Mouse (Mus musculus) T-helper 1 cell (primary cell): ENCODE results near the gene Gls2.

Experiments used
- in situ Hi-C: fragments of 300-600 bp; cut with MboI, MseI; formaldehyde crosslinking; loops from one replicate; pipeline ENCODE4 v1.15.1; 2025; ENCODE audit warnings: high pct_unique_total_duplicates

Gls2 gene

GRCm38 (mm10) chr10:128231697-128232419, 37.6 kb downstream of the Gls2 start, which contains the start of gene Timeless:
Timeless (plus strand) TSS chr10:128232065.
- in situ Hi-C loops = no loop called here

GRCm38 (mm10) chr10:128232420-128232985, 38.2 kb downstream of the Gls2 start:
- in situ Hi-C loops = no loop called here

GRCm38 (mm10) chr10:128236321-128236720, 42.1 kb downstream of the Gls2 start:
- in situ Hi-C loops = no loop called here

- in situ Hi-C loops = no loop called here
Observed at GRCm38 (mm10) chr10:128237807-128238480, 43.7 kb downstream of the Gls2 start.

- in situ Hi-C loops = no loop called here
Observed at GRCm38 (mm10) chr10:128239140-128239539, 44.9 kb downstream of the Gls2 start.

GRCm38 (mm10) chr10:128240131-128240530, 45.9 kb downstream of the Gls2 start:
- in situ Hi-C loops = no loop called here

GRCm38 (mm10) chr10:128243252-128243651, 49.0 kb downstream of the Gls2 start:
- in situ Hi-C loops = no loop called here

GRCm38 (mm10) chr10:128244121-128244520, 49.9 kb downstream of the Gls2 start:
- in situ Hi-C loops = no loop called here

- in situ Hi-C loops = no loop called here
Observed at GRCm38 (mm10) chr10:128247020-128247732, 52.9 kb downstream of the Gls2 start.

GRCm38 (mm10) chr10:128250565-128250964, 56.3 kb downstream of the Gls2 start:
- in situ Hi-C loops = no loop called here

- in situ Hi-C loops = no loop called here
Observed at GRCm38 (mm10) chr10:128253677-128254255, 59.5 kb downstream of the Gls2 start, which contains the start of gene Apon. Apon (plus strand) TSS chr10:128254096.

- in situ Hi-C loops = no loop called here
Observed at GRCm38 (mm10) chr10:128255925-128256324, 61.7 kb downstream of the Gls2 start.

GRCm38 (mm10) chr10:128256328-128256727, 62.1 kb downstream of the Gls2 start:
- in situ Hi-C loops = no loop called here

- in situ Hi-C loops = no loop called here
Observed at GRCm38 (mm10) chr10:128258953-128259352, 64.7 kb downstream of the Gls2 start.
